Mouse (Mus musculus): ENCODE measurements around the gene Ung. TPM values are rescaled to one million over a fixed set of nuclear protein-coding genes. Genes with fewer than 3 reads are reported as not detected.

Ung gene
- polyA plus RNA-seq, 1 experiment from 2014 or later, result 26.3 TPM

DNA sequence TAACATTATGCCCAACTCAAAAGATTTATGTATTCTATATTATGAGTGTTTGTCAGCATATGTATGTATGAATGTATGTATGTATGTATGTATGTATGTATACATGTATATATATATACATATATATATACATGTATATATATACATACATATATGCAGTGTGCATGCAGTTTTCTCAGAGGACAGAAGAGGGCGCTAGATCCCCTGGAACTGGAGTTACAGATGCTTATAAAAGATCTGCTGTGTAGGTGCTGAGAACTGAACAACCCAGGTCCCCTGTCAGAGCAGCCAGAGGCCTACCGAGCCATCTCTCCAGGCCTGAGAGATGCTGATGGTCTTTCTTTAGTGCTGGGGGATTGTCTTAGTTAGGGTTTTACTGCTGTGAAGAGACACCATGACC lies 56.9 kb downstream of the Ung start:
- Histone ChIP-seq H3K9ac (ENCODE audit: low read depth, low read length) (no peak overlapping the region), H3K27me3 (ENCODE audit: control insufficient read depth, insufficient read depth, low read length) (no peaks in the 10 kb centered on the region), H3K9me3 (replicated peaks; ENCODE audit: control insufficient read depth, low read length) (no peaks in the 10 kb centered on the region), H3K4me2 (no peak overlapping the region), H3K4me3 (ENCODE audit: low read depth, low read length) (no peak overlapping the region), H3K4me1 (ENCODE audit: control insufficient read depth, insufficient read depth, low read length) (no peaks in the 10 kb centered on the region), H3K27ac (ENCODE audit: low read depth, low read length) (no peak overlapping the region), H3K36me3 (ENCODE audit: control insufficient read depth, insufficient read depth, low read length) (no peaks in the 10 kb centered on the region)
- no peak for ATAC-seq (replicated peaks; ENCODE audit: insufficient number of reproducible peaks, low FRiP score, low TSS enrichment)
- 72% methylated on average over 2 of the region's 2 CpGs for WGBS (ENCODE audit: insufficient replicate concordance)

Other genes with a start within 250 kb of the Ung start
- 113 and 140 TPM in 2 replicates for gene Coro1c, start 221.6 kb upstream of the Ung start, polyA plus RNA-seq (2014; fragmentation: Nextera tagmentation; extraction: Ambion mirVana)
- 18.2 and 35.8 TPM in 2 replicates for gene Ssh1, start 136.5 kb upstream of the Ung start, polyA plus RNA-seq (2014; fragmentation: Nextera tagmentation; extraction: Ambion mirVana)
- not detected in 2 replicates for gene Dao, start 126.7 kb upstream of the Ung start, polyA plus RNA-seq (2014; fragmentation: Nextera tagmentation; extraction: Ambion mirVana)
- gene Usp30, start 64.9 kb upstream of the Ung start, polyA plus RNA-seq (2014; fragmentation: Nextera tagmentation; extraction: Ambion mirVana), result 6.7 and 8.2 TPM in 2 replicates
- gene Svop, start 38.8 kb upstream of the Ung start, polyA plus RNA-seq (2014; fragmentation: Nextera tagmentation; extraction: Ambion mirVana), result 0.24 TPM in 1 of 2 replicates, not detected in the other
- 8.7 and 12.8 TPM in 2 replicates for gene Alkbh2, start 2.2 kb upstream of the Ung start, polyA plus RNA-seq (2014; fragmentation: Nextera tagmentation; extraction: Ambion mirVana)
- 7.6 and 8.0 TPM in 2 replicates for gene Acacb, start 16.1 kb downstream of the Ung start, polyA plus RNA-seq (2014; fragmentation: Nextera tagmentation; extraction: Ambion mirVana)
- not detected in 2 replicates for gene Foxn4, start 143.4 kb downstream of the Ung start, polyA plus RNA-seq (2014; fragmentation: Nextera tagmentation; extraction: Ambion mirVana)
- 0.35 and 1.3 TPM in 2 replicates for gene Myo1h, start 158.8 kb downstream of the Ung start, polyA plus RNA-seq (2014; fragmentation: Nextera tagmentation; extraction: Ambion mirVana)